Mouse (Mus musculus): Measurements from ENCODE around the gene Mpc2.

The Mpc2 gene

GRCm38 (mm10) chr1:165503307-165504024 is 43.0 kb downstream of the Mpc2 start:
- no peak for DNase-seq (ENCODE audit: low spot score in 2 of 2)

GRCm38 (mm10) chr1:165506303-165506702 is 45.9 kb downstream of the Mpc2 start:
- no peak for DNase-seq (ENCODE audit: low spot score in 2 of 2)

- no peak for DNase-seq (ENCODE audit: low spot score in 2 of 2)
These were observed 49.7 kb downstream of the Mpc2 start for GRCm38 (mm10) chr1:165510161-165510560.

GRCm38 (mm10) chr1:165520716-165521115 is 60.3 kb downstream of the Mpc2 start:
- no peak for DNase-seq (ENCODE audit: low spot score in 2 of 2)
